Mouse (Mus musculus) frontal cortex, adult 2 months (tissue): ENCODE results near the gene Fdx1. TPM values are rescaled to one million over a fixed set of nuclear protein-coding genes. Genes with fewer than 3 reads are reported as not detected.

ENCODE experiments used
- DNase-seq, 2 experiments: peaks; one replicate each; pipeline ENCODE4 v3.0.0; 2022; ENCODE audit warnings: low spot score in 1 of 2; ENCODE audit errors: extremely low spot score in 1 of 2
- polyA plus RNA-seq: library from polyadenylated mRNA; depleted of rRNA; stranded (reverse); fragments of >200 nt; gene quantifications from 2 replicates; pipeline ENCODE4 v1.2.3, GENCODE M21; 2012; rRNA removed

Gene Fdx1
- polyA plus RNA-seq: 25.4 and 26.0 TPM in 2 replicates

GRCm38 (mm10) chr9:51962975-51963701 is at the start of gene Fdx1:
TSS of gene Fdx1 (minus strand) at chr9:51963556.
- DNase-seq: peak in 1 of 2 experiments; percentile 65

GRCm38 (mm10) chr9:52012781-52013436 is 49.6 kb upstream of the Fdx1 start:
- no peak for DNase-seq

GRCm38 (mm10) chr9:52012311-52012710 is 49.0 kb upstream of the Fdx1 start:
- peak in 1 of 2 experiments; percentile 66 for DNase-seq

GRCm38 (mm10) chr9:52008511-52008910 is 45.2 kb upstream of the Fdx1 start:
- DNase-seq: no peak

GRCm38 (mm10) chr9:52007341-52007740 is 44.0 kb upstream of the Fdx1 start:
- no peak for DNase-seq

GRCm38 (mm10) chr9:52003501-52003900 is 40.1 kb upstream of the Fdx1 start:
- no peak for DNase-seq

GRCm38 (mm10) chr9:51995331-51996099 is 32.2 kb upstream of the Fdx1 start:
- DNase-seq: no peak

- DNase-seq: no peak
These were observed 31.4 kb upstream of the Fdx1 start for GRCm38 (mm10) chr9:51994636-51995260.

GRCm38 (mm10) chr9:51993486-51994275 is 30.3 kb upstream of the Fdx1 start:
- DNase-seq: no peak

- DNase-seq: no peak
These were observed 28.0 kb upstream of the Fdx1 start for GRCm38 (mm10) chr9:51991241-51991876.

- DNase-seq: no peak
These were observed 27.5 kb upstream of the Fdx1 start for GRCm38 (mm10) chr9:51990828-51991227.

GRCm38 (mm10) chr9:51985493-51986099 is 22.2 kb upstream of the Fdx1 start:
- peak; percentile 64 to 85 for DNase-seq

GRCm38 (mm10) chr9:51981131-51981530 is 17.8 kb upstream of the Fdx1 start:
- DNase-seq: no peak

- no peak for DNase-seq
These were observed 15.9 kb upstream of the Fdx1 start for GRCm38 (mm10) chr9:51979301-51979700.

- DNase-seq: no peak
These were observed 15.3 kb upstream of the Fdx1 start for GRCm38 (mm10) chr9:51978545-51979259.

GRCm38 (mm10) chr9:51977439-51978000 is 14.2 kb upstream of the Fdx1 start:
- peak; percentile 69 to 94 for DNase-seq

GRCm38 (mm10) chr9:51974871-51975270 is 11.5 kb upstream of the Fdx1 start:
- no peak for DNase-seq

- no peak for DNase-seq
These were observed 10.5 kb upstream of the Fdx1 start for GRCm38 (mm10) chr9:51973846-51974245.
